Mouse (Mus musculus): Measurements from ENCODE around the gene Qpct. TPM values are rescaled to one million over a fixed set of nuclear protein-coding genes. Genes with fewer than 3 reads are reported as not detected.

The Qpct gene
- total and polyA plus RNA-seq, 3 experiments, result not detected

GRCm38 (mm10) chr17:79108238-79108637 is 56.5 kb downstream of the Qpct start (continued):
- no peak for TF ChIP-seq MAX (IDR thresholded peaks at IDR 0.05; ENCODE audit: low read length)

GRCm38 (mm10) chr17:79109576-79109975 is 57.9 kb downstream of the Qpct start:
- TF ChIP-seq ZC3H11A (IDR thresholded peaks at IDR 0.05; ENCODE audit: low read depth, low read length) (no peak), ETS1 (IDR thresholded peaks at IDR 0.05; ENCODE audit: low read depth, low read length) (no peak), RAD21 (IDR thresholded peaks at IDR 0.05; ENCODE audit: low read depth, low read length) (no peak), MXI1 (IDR thresholded peaks at IDR 0.05; ENCODE audit: low read depth, low read length) (no peak), E2F4 (IDR thresholded peaks at IDR 0.05; ENCODE audit: borderline replicate concordance, low read depth, low read length) (no peak), USF1 (IDR thresholded peaks at IDR 0.05; ENCODE audit: low read depth, low read length) (no peak), RCOR1 (IDR thresholded peaks at IDR 0.05; ENCODE audit: low read depth, low read length) (no peak), ELF1 (IDR thresholded peaks at IDR 0.05; ENCODE audit: low read depth, low read length) (no peak), CHD2 (IDR thresholded peaks at IDR 0.05; ENCODE audit: low read length) (no peak), POLR2A (IDR thresholded peaks at IDR 0.05; ENCODE audit: control insufficient read depth in 1 of 2, insufficient read depth in 1 of 2, low read depth in 1 of 2, low read length in 2 of 2, poor library complexity in 1 of 2) (no peak), POLR2AphosphoS2 (IDR thresholded peaks at IDR 0.05; ENCODE audit: low read length) (no peak), MAFK (IDR thresholded peaks at IDR 0.05; ENCODE audit: borderline replicate concordance, low read depth, low read length) (no peak), JUND (IDR thresholded peaks at IDR 0.05; ENCODE audit: low read depth, low read length) (no peak), MYC (IDR thresholded peaks at IDR 0.05; ENCODE audit: low read depth, low read length) (no peak)
- H3K4me3 ChIP-seq (ENCODE audit: control insufficient read depth in 1 of 2, insufficient read depth in 1 of 2, low read depth in 2 of 2, low read length in 2 of 2), result no peak overlapping the region
- no peak overlapping the region for H3K9ac ChIP-seq (ENCODE audit: control insufficient read depth, low read depth, low read length, poor library complexity, severe bottlenecking)
- H3K4me1 ChIP-seq (ENCODE audit: control insufficient read depth in 1 of 2, insufficient read depth in 2 of 2, low read length in 2 of 2), result no peaks in the 10 kb centered on the region
- no peaks in the 10 kb centered on the region; a peak in 1 of 4 replicates for H3K27me3 ChIP-seq (ENCODE audit: control insufficient read depth in 1 of 2, insufficient read depth in 2 of 2, low read length in 2 of 2)
- H3K27ac ChIP-seq (ENCODE audit: control insufficient read depth, low read depth, low read length), result no peak overlapping the region
- no peaks in the 10 kb centered on the region for H3K79me2 ChIP-seq (ENCODE audit: control insufficient read depth, insufficient read depth, low read length, poor library complexity)
- no peaks in the 10 kb centered on the region for H3K36me3 ChIP-seq (ENCODE audit: control insufficient read depth in 1 of 2, insufficient read depth in 2 of 2, low read length in 2 of 2)
- no peaks in the 10 kb centered on the region for H3K9me3 ChIP-seq (replicated peaks; ENCODE audit: insufficient read depth, low read length)
- DNase-seq (ENCODE audit: low read depth, low spot score), result no peak

- no peak for TF ChIP-seq USF2 (IDR thresholded peaks at IDR 0.05; ENCODE audit: borderline replicate concordance in 1 of 2, insufficient read depth in 1 of 2, low read depth in 1 of 2, low read length in 2 of 2)
- TF ChIP-seq MYB (IDR thresholded peaks at IDR 0.05; ENCODE audit: low read depth, low read length), result no peak
- no peak for TF ChIP-seq KAT2A (conservative IDR thresholded peaks at IDR 0.05; ENCODE audit: low read depth, low read length)
- TF ChIP-seq MAZ (IDR thresholded peaks at IDR 0.05; ENCODE audit: low read depth, low read length), result no peak
- peak; percentile 67 for TF ChIP-seq ZC3H11A (IDR thresholded peaks at IDR 0.05; ENCODE audit: low read depth, low read length)
- TF ChIP-seq MEF2A (IDR thresholded peaks at IDR 0.05; ENCODE audit: extremely low read depth, insufficient replicate concordance, low read depth, low read length, poor library complexity, severe bottlenecking), result no peak
- TF ChIP-seq USF1 (IDR thresholded peaks at IDR 0.05; ENCODE audit: low read depth, low read length), result no peak
- TF ChIP-seq RAD21 (IDR thresholded peaks at IDR 0.05; ENCODE audit: low read depth, low read length), result peak; percentile 84
- TF ChIP-seq HCFC1 (IDR thresholded peaks at IDR 0.05; ENCODE audit: low read depth, low read length), result no peak
- no peak for TF ChIP-seq ZNF384 (IDR thresholded peaks at IDR 0.05; ENCODE audit: low read depth, low read length)
- TF ChIP-seq GABPA (IDR thresholded peaks at IDR 0.05; ENCODE audit: low read depth, low read length), result no peak
- TF ChIP-seq NELFE (IDR thresholded peaks at IDR 0.05; ENCODE audit: low read depth, low read length), result no peak
- no peak for TF ChIP-seq POLR2AphosphoS5 (IDR thresholded peaks at IDR 0.05; ENCODE audit: borderline replicate concordance, low read depth, low read length)
- peak; percentile 83 for TF ChIP-seq SMC3 (IDR thresholded peaks at IDR 0.05; ENCODE audit: low read depth, low read length)
- no peak for TF ChIP-seq NRF1 (IDR thresholded peaks at IDR 0.05; ENCODE audit: insufficient read depth, low read depth, low read length, poor library complexity, severe bottlenecking)
- TF ChIP-seq UBTF (IDR thresholded peaks at IDR 0.05; ENCODE audit: borderline replicate concordance, insufficient read depth, low read depth, low read length), result no peak
- peak; percentile 56 to 77 (median 75) for TF ChIP-seq CTCF (IDR thresholded peaks at IDR 0.05 in 2 of 3, conservative IDR thresholded peaks at IDR 0.05 in 1 of 3; ENCODE audit: control insufficient read depth in 1 of 3, insufficient read depth in 1 of 3, low read depth in 2 of 3, low read length in 3 of 3, poor library complexity in 1 of 3, severe bottlenecking in 1 of 3)
- Histone ChIP-seq H3K79me2 (ENCODE audit: control insufficient read depth, insufficient read depth, low read length, poor library complexity) (no peaks in the 10 kb centered on the region), H3K4me3 (ENCODE audit: control insufficient read depth in 1 of 2, insufficient read depth in 1 of 2, low read depth in 2 of 2, low read length in 2 of 2) (no peak overlapping the region), H3K27ac (ENCODE audit: control insufficient read depth, low read depth, low read length) (no peak overlapping the region), H3K27me3 (ENCODE audit: control insufficient read depth in 1 of 2, insufficient read depth in 2 of 2, low read length in 2 of 2) (no peaks in the 10 kb centered on the region), H3K9me3 (replicated peaks; ENCODE audit: insufficient read depth, low read length) (no peaks in the 10 kb centered on the region), H3K36me3 (ENCODE audit: control insufficient read depth in 1 of 2, insufficient read depth in 2 of 2, low read length in 2 of 2) (no peaks in the 10 kb centered on the region), H3K9ac (ENCODE audit: control insufficient read depth, low read depth, low read length, poor library complexity, severe bottlenecking) (no peak overlapping the region), H3K4me1 (ENCODE audit: control insufficient read depth in 1 of 2, insufficient read depth in 2 of 2, low read length in 2 of 2) (no peaks in the 10 kb centered on the region)
- DNase-seq (ENCODE audit: low read depth, low spot score), result peak; percentile 50
These were observed 59.2 kb downstream of the Qpct start for GRCm38 (mm10) chr17:79110936-79111348.
